Mouse (Mus musculus): Measurements from ENCODE around the gene Pdzk1ip1.
A peak's percentile ranks its signal among the peaks of the same experiment; 100 is the strongest.

Pdzk1ip1 gene

DNA sequence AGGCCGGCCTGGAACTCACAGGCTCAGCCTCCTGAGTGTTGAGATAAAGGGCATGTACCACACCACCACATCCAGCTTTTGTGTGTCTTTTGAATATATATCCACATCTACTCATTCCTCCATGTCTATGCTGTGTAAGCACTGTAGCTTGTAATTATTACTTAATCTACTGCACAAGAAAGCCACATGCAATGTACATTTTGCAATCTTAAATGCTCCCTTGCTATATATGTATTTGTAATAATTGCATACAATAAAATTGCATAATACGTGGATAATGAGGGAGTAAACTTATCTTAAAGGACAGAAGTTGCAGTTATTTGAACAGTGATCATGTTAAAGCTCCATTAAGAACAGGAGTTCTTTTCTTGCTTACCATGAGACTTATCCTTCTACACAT is 32.7 kb downstream of the Pdzk1ip1 start:
- no peak for DNase-seq (ENCODE audit: extremely low read depth, low read depth)

DNA sequence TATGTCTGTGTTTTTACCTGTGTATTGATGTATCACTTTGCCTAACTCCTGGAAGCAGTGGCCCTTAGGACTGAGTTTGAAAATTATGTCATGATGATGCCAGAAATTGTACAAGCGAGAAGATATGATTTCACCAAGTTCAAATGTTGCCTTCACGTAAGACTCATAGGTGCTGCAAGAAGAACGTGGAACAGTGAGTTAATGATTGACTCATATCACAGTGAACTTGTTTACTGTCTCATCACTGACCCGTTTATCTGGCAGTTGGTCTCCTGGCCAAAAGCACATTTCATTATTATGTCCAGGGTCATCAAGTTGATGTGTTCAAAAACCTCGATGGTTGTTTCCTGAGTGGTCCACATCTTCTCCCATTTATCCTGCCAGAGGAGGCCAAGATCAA is 33.1 kb downstream of the Pdzk1ip1 start:
- DNase-seq (ENCODE audit: extremely low read depth, low read depth): no peak

DNA sequence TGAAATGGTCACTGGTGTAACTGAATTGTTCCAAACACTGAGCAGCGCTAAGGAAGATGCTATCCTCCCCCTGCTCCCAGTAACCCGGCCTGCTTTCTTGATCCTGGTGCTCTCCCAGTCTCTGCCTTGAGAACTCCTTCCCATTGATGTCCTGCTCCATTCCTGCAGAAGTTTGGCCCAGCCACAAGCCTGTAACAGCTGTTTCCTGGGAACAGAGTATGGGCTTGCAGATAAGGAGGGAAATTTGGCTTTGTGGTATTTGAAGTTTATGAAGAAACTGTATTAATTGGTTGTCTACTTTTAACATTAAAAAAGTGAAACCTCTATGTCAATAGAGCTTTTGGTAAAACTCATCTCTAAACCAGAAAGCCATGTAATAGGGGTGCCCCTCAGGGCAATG is 35.0 kb downstream of the Pdzk1ip1 start:
- DNase-seq (ENCODE audit: extremely low read depth, low read depth): no peak

DNA sequence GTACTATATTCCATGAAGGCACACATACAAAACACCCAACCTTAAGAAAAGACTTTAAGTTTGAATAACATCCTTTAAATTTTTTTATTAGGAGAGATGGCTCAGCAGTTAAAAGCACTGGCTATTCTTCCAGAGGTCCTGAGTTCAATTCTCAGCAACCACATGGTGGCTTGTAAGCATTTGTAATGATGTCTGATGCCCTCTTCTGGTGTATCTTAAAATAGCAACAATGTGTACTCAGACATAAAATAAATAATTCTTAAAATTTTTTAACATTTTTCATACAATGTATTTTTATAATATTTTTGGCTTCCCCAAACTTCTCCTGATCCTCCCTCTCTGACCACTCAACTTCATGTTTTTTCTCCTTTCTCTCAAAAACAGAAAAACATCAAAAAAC is 36.2 kb downstream of the Pdzk1ip1 start:
- no peak for DNase-seq (ENCODE audit: extremely low read depth, low read depth)

DNA sequence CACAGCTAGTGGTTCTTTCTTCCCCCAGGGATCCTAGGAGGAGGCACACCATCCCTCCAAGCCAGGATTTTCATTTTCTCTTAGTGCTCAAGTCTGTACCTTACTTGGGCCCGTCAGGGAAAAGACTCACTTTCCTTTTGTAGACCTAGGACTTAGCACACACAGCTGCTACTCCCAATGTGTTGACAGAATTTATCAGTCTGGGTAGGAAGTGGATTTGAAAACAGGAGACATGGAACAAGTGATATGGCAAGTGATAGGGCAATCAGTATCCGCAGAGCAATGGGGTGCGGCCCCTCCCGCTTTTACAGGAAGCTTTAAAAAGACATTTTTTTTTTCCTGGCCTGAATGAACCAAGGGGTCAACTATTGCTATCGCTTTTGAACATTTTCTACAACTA is 44.6 kb downstream of the Pdzk1ip1 start:
- peak; percentile 65 for DNase-seq (ENCODE audit: extremely low read depth, low read depth)

DNA sequence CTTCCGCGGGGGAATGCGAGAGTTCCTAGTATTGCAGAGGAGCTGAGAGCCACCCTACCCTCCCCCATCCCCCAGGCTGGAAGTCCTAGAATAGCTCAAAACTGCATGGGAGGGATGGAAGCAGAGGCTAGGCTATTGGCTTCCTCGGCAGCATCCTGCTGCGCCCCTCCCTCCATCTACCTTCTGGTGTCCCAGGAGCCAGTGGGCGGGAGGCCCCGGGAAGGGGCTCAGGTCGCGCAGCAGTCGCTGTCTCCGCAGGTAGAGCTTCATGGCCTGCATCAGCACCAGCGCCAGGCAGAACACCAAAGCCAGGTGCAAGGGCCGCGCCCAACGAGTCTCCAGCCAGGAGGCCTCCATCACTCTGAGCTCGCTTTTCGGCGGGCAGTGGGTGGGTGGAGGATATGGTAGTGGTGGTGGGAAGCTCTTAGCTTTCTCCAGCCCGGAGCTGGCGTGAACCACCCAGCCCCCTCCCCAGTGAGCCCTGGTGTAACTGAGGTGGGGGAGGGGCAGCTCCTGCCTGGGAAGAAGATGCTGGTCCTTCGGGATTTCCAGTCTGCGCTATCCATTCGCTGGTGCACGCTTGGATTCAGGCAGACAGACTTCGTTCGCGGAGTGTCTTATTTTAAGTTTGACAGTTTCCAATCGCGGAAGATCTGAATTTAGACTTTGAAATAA is 45.2 kb downstream of the Pdzk1ip1 start, which contains the start of gene Cyp4x1:
Gene Cyp4x1 (minus strand): TSS at position 661 of the 675 bp plus-strand sequence.
- DNase-seq (ENCODE audit: extremely low read depth, low read depth): no peak

DNA sequence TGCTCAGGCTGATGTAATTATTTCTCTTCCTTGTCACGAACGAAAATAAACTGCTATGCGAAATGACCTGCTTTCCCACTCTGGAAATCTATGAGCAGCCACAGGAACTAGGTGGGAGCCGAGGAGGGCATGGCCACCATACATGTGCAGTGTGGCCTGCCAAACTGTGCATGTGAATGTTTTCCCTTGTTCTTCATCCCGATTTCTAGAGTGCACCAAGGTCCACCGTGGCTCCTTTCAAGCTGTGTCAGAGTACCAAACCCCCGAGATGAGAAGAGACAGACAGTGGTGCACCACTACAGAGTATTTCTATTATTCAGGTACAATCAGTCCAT is 45.8 kb downstream of the Pdzk1ip1 start:
- no peak for DNase-seq (ENCODE audit: extremely low read depth, low read depth)

All from MEL-GATA-1-ER (cell line).